Mouse (Mus musculus) adrenal gland, adult 2 months (tissue): Measurements from ENCODE around the gene Gm4922. TPM values are rescaled to one million over a fixed set of nuclear protein-coding genes. Genes with fewer than 3 reads are reported as not detected.

ENCODE experiments used
- DNase-seq: peaks from one replicate; pipeline ENCODE4 v3.0.0; 2021
- long read RNA-seq: library from polyadenylated mRNA; stranded (forward); transcript quantifications from one replicate; pipeline ENCODE4 v2.0.0, GENCODE M21; 2021
- polyA plus RNA-seq: library from polyadenylated mRNA; depleted of rRNA; stranded (reverse); fragments of >200 nt; gene quantifications from 2 replicates; pipeline ENCODE4 v1.2.3, GENCODE M21; 2012; rRNA removed
- total RNA-seq, 2 experiments: library from RNA; stranded (reverse); gene quantifications; 2 replicates each; pipeline ENCODE4 v1.2.3; 2021

Gm4922 gene
- total RNA-seq = not detected
- polyA plus RNA-seq = not detected in 2 replicates
- long read RNA-seq = 0 reads

GRCm38 (mm10) chr10:18786693-18787092, at the start of gene Gm4922:
Gene Gm4922 (minus strand): TSS chr10:18786793.
- no peak for DNase-seq

GRCm38 (mm10) chr10:18835684-18836479, 49.3 kb upstream of the Gm4922 start:
- DNase-seq = peak; percentile 6

GRCm38 (mm10) chr10:18834389-18834788, 47.8 kb upstream of the Gm4922 start:
- no peak for DNase-seq

GRCm38 (mm10) chr10:18831823-18832222, 45.2 kb upstream of the Gm4922 start:
- no peak for DNase-seq

GRCm38 (mm10) chr10:18830359-18830758, 43.8 kb upstream of the Gm4922 start:
- no peak for DNase-seq

GRCm38 (mm10) chr10:18827936-18828335, 41.3 kb upstream of the Gm4922 start:
- DNase-seq = no peak

- no peak for DNase-seq
Observed at GRCm38 (mm10) chr10:18826107-18826506, 39.5 kb upstream of the Gm4922 start.

GRCm38 (mm10) chr10:18825143-18825542, 38.5 kb upstream of the Gm4922 start:
- no peak for DNase-seq

GRCm38 (mm10) chr10:18816560-18816959, 30.0 kb upstream of the Gm4922 start:
- no peak for DNase-seq

GRCm38 (mm10) chr10:18811751-18812150, 25.2 kb upstream of the Gm4922 start:
- no peak for DNase-seq

- DNase-seq = no peak
Observed at GRCm38 (mm10) chr10:18790063-18790462, 3.5 kb upstream of the Gm4922 start.

- DNase-seq = no peak
Observed at GRCm38 (mm10) chr10:18788601-18789000, 2.0 kb upstream of the Gm4922 start.

GRCm38 (mm10) chr10:18777546-18777945, 9.0 kb downstream of the Gm4922 start:
- no peak for DNase-seq

GRCm38 (mm10) chr10:18772537-18773179, 13.9 kb downstream of the Gm4922 start:
- no peak for DNase-seq

- DNase-seq = no peak
Observed at GRCm38 (mm10) chr10:18769909-18770308, 16.7 kb downstream of the Gm4922 start.

GRCm38 (mm10) chr10:18760241-18760640, 26.4 kb downstream of the Gm4922 start:
- DNase-seq = peak; percentile 7

- no peak for DNase-seq
Observed at GRCm38 (mm10) chr10:18750057-18750456, 36.5 kb downstream of the Gm4922 start.

GRCm38 (mm10) chr10:18743286-18744142, 43.1 kb downstream of the Gm4922 start, which contains the start of gene Arfgef3:
Gene Arfgef3 (minus strand): TSS chr10:18743949.
- peak; percentile 87 for DNase-seq

GRCm38 (mm10) chr10:18742086-18742485, 44.5 kb downstream of the Gm4922 start:
- DNase-seq = no peak

- DNase-seq = no peak
Observed at GRCm38 (mm10) chr10:18741024-18741423, 45.6 kb downstream of the Gm4922 start.
